Mouse (Mus musculus): ENCODE measurements at regions not wholly inside any gene's neighbourhood (a gene's known extent, or its start where the extent isn't known, plus 50 kb on each side); places are given as distances from the start of the nearest gene placed in this dataset.

- Histone ChIP-seq H3K4me1 (replicated peaks; ENCODE audit: control insufficient read depth, insufficient read depth, low read length) (no peaks in the 10 kb centered on the region), H3K27me3 (replicated peaks; ENCODE audit: control insufficient read depth, insufficient read depth, low read length) (no peaks in the 10 kb centered on the region), H3K4me2 (ENCODE audit: low read length) (no peak overlapping the region), H3K9ac (replicated peaks; ENCODE audit: low read depth, low read length) (no peak overlapping the region), H3K36me3 (ENCODE audit: control insufficient read depth, insufficient read depth) (no peaks in the 10 kb centered on the region), H3K27ac (ENCODE audit: low read length) (no peak overlapping the region), H3K9me3 (ENCODE audit: control insufficient read depth, low read length) (no peaks in the 10 kb centered on the region), H3K4me3 (replicated peaks; ENCODE audit: low read length) (no peak overlapping the region)
- 89% methylated on average over 1 of the region's 1 CpGs for WGBS
- no peak for ATAC-seq
Measured at GRCm38 (mm10) chr2:45249658-45250057, 132.5 kb upstream of the Zeb2 start.

GRCm38 (mm10) chr2:45246061-45246945, 129.1 kb upstream of the Zeb2 start:
- Histone ChIP-seq H3K4me1 (replicated peaks; ENCODE audit: control insufficient read depth, insufficient read depth, low read length) (no peaks in the 10 kb centered on the region), H3K9ac (replicated peaks; ENCODE audit: low read depth, low read length) (no peak overlapping the region), H3K27me3 (replicated peaks; ENCODE audit: control insufficient read depth, insufficient read depth, low read length) (no peaks in the 10 kb centered on the region), H3K4me2 (ENCODE audit: low read length) (no peak overlapping the region), H3K4me3 (replicated peaks; ENCODE audit: low read length) (no peak overlapping the region), H3K36me3 (ENCODE audit: control insufficient read depth, insufficient read depth) (no peaks in the 10 kb centered on the region), H3K9me3 (ENCODE audit: control insufficient read depth, low read length) (no peaks in the 10 kb centered on the region), H3K27ac (ENCODE audit: low read length) (no peak overlapping the region)
- ATAC-seq = no peak
- WGBS = 79% methylated on average over 10 of the region's 10 CpGs

GRCm38 (mm10) chr2:45245506-45245905, 128.3 kb upstream of the Zeb2 start:
- 98% methylated on average over 1 of the region's 1 CpGs for WGBS

GRCm38 (mm10) chr2:45244491-45244890, 127.3 kb upstream of the Zeb2 start:
- H3K4me1 ChIP-seq (replicated peaks; ENCODE audit: control insufficient read depth, insufficient read depth, low read length) = no peaks in the 10 kb centered on the region
- no peak overlapping the region for H3K4me2 ChIP-seq (ENCODE audit: low read length)
- 89% methylated on average over 14 of the region's 14 CpGs for whole genome bisulfite sequencing
- no peak for ATAC-seq
- no peaks in the 10 kb centered on the region for H3K9me3 ChIP-seq (ENCODE audit: control insufficient read depth, low read length)
- H3K27ac ChIP-seq (ENCODE audit: low read length) = no peak overlapping the region
- H3K4me3 ChIP-seq (replicated peaks; ENCODE audit: low read length) = no peak overlapping the region
- no peak overlapping the region for H3K9ac ChIP-seq (replicated peaks; ENCODE audit: low read depth, low read length)
- no peaks in the 10 kb centered on the region for H3K27me3 ChIP-seq (replicated peaks; ENCODE audit: control insufficient read depth, insufficient read depth, low read length)
- no peaks in the 10 kb centered on the region for H3K36me3 ChIP-seq (ENCODE audit: control insufficient read depth, insufficient read depth)

More at GRCm38 (mm10) chr2:45245506-45245905, 128.3 kb upstream of the Zeb2 start:
- Histone ChIP-seq H3K9me3 (ENCODE audit: control insufficient read depth, low read length) (no peaks in the 10 kb centered on the region), H3K36me3 (ENCODE audit: control insufficient read depth, insufficient read depth) (no peaks in the 10 kb centered on the region), H3K4me2 (ENCODE audit: low read length) (no peak overlapping the region), H3K9ac (replicated peaks; ENCODE audit: low read depth, low read length) (no peak overlapping the region), H3K27me3 (replicated peaks; ENCODE audit: control insufficient read depth, insufficient read depth, low read length) (no peaks in the 10 kb centered on the region), H3K27ac (ENCODE audit: low read length) (no peak overlapping the region), H3K4me1 (replicated peaks; ENCODE audit: control insufficient read depth, insufficient read depth, low read length) (no peaks in the 10 kb centered on the region), H3K4me3 (replicated peaks; ENCODE audit: low read length) (no peak overlapping the region)
- no peak for ATAC-seq

- H3K36me3 ChIP-seq (ENCODE audit: control insufficient read depth, insufficient read depth) = no peaks in the 10 kb centered on the region
- no peak overlapping the region for H3K9ac ChIP-seq (replicated peaks; ENCODE audit: low read depth, low read length)
- WGBS = 82% methylated on average over 16 of the region's 16 CpGs
- no peak overlapping the region for H3K4me2 ChIP-seq (ENCODE audit: low read length)
- no peaks in the 10 kb centered on the region for H3K27me3 ChIP-seq (replicated peaks; ENCODE audit: control insufficient read depth, insufficient read depth, low read length)
- H3K4me3 ChIP-seq (replicated peaks; ENCODE audit: low read length) = no peak overlapping the region
- H3K4me1 ChIP-seq (replicated peaks; ENCODE audit: control insufficient read depth, insufficient read depth, low read length) = no peaks in the 10 kb centered on the region
- H3K9me3 ChIP-seq (ENCODE audit: control insufficient read depth, low read length) = no peaks in the 10 kb centered on the region
- no peak overlapping the region for H3K27ac ChIP-seq (ENCODE audit: low read length)
- ATAC-seq = no peak
Measured at GRCm38 (mm10) chr2:45239501-45240292, 122.5 kb upstream of the Zeb2 start.

GRCm38 (mm10) chr2:45239001-45239400, 121.8 kb upstream of the Zeb2 start:
- Histone ChIP-seq H3K4me2 (ENCODE audit: low read length) (no peak overlapping the region), H3K27me3 (replicated peaks; ENCODE audit: control insufficient read depth, insufficient read depth, low read length) (no peaks in the 10 kb centered on the region), H3K4me3 (replicated peaks; ENCODE audit: low read length) (no peak overlapping the region), H3K4me1 (replicated peaks; ENCODE audit: control insufficient read depth, insufficient read depth, low read length) (no peaks in the 10 kb centered on the region), H3K27ac (ENCODE audit: low read length) (no peak overlapping the region), H3K9ac (replicated peaks; ENCODE audit: low read depth, low read length) (no peak overlapping the region), H3K36me3 (ENCODE audit: control insufficient read depth, insufficient read depth) (no peaks in the 10 kb centered on the region), H3K9me3 (ENCODE audit: control insufficient read depth, low read length) (no peaks in the 10 kb centered on the region)
- no peak for ATAC-seq
- 94% methylated on average over 6 of the region's 6 CpGs for WGBS

GRCm38 (mm10) chr2:45236168-45236700, 119.0 kb upstream of the Zeb2 start:
- Histone ChIP-seq H3K9me3 (ENCODE audit: control insufficient read depth, low read length) (no peaks in the 10 kb centered on the region), H3K36me3 (ENCODE audit: control insufficient read depth, insufficient read depth) (no peaks in the 10 kb centered on the region), H3K4me3 (replicated peaks; ENCODE audit: low read length) (no peak overlapping the region), H3K9ac (replicated peaks; ENCODE audit: low read depth, low read length) (no peak overlapping the region), H3K4me2 (ENCODE audit: low read length) (no peak overlapping the region), H3K27ac (ENCODE audit: low read length) (no peak overlapping the region), H3K27me3 (replicated peaks; ENCODE audit: control insufficient read depth, insufficient read depth, low read length) (no peaks in the 10 kb centered on the region), H3K4me1 (replicated peaks; ENCODE audit: control insufficient read depth, insufficient read depth, low read length) (no peaks in the 10 kb centered on the region)
- whole genome bisulfite sequencing = 95% methylated on average over 13 of the region's 13 CpGs
- ATAC-seq = no peak

GRCm38 (mm10) chr2:45234148-45234547, 117.0 kb upstream of the Zeb2 start:
- no peaks in the 10 kb centered on the region for H3K36me3 ChIP-seq (ENCODE audit: control insufficient read depth, insufficient read depth)
- H3K9me3 ChIP-seq (ENCODE audit: control insufficient read depth, low read length) = no peaks in the 10 kb centered on the region
- H3K4me1 ChIP-seq (replicated peaks; ENCODE audit: control insufficient read depth, insufficient read depth, low read length) = peaks cover 5% of the 10 kb centered on the region
- no peak overlapping the region for H3K9ac ChIP-seq (replicated peaks; ENCODE audit: low read depth, low read length)
- no peak overlapping the region for H3K4me2 ChIP-seq (ENCODE audit: low read length)
- no peaks in the 10 kb centered on the region for H3K27me3 ChIP-seq (replicated peaks; ENCODE audit: control insufficient read depth, insufficient read depth, low read length)
- no peak overlapping the region for H3K27ac ChIP-seq (ENCODE audit: low read length)
- WGBS = 94% methylated on average over 1 of the region's 1 CpGs
- no peak for ATAC-seq
- H3K4me3 ChIP-seq (replicated peaks; ENCODE audit: low read length) = no peak overlapping the region
